Mouse (Mus musculus): Measurements from ENCODE around the gene Rpl36a-ps1.

Rpl36a-ps1 gene

DNA sequence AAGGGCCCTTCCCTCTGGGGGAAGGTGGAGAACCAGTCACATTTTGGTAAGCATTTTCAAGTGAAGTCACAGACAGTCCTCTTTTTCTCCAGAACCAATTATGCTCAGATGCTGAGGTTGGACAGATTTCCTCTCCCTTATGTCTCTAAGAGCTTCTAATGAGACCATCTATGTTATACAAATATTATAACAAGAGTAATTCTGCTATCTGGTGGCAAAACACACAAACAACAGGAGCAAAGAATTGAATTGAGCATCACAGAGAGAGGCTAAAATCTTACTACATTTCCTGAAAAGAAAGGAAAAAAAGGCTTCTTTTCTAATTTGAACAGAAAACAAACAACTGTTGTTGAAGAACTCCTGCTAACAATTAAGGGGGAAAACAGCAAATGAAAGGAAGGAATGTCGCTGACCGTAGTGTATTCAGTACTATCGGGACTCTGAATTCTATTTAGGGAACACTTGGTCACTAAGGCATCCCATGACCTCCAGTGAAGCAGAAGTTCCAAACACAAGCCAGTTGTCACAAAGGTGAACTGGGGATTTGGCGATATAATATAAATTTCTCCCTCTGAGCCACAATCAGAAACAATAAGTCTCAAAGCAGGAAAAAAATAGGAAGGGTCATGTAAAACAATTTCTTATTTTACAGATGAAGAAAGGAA lies 42.4 kb downstream of the Rpl36a-ps1 start:
- DNase-seq (ENCODE audit: low spot score), result no peak

All from T-cell, adult 2 months (primary cell).